Mouse (Mus musculus): Measurements from ENCODE around the gene Olfr692. TPM values are rescaled to one million over a fixed set of nuclear protein-coding genes. Genes with fewer than 3 reads are reported as not detected.
"Not testable (repeated sequence)": the region's sequence is repeated elsewhere in the genome, so short reads cannot be mapped to it uniquely, and the experiment has no call there.

The Olfr692 gene
- not detected in 2 replicates for polyA plus RNA-seq (2016; fragmentation: Nextera tagmentation; extraction: Ambion mirVana)

DNA sequence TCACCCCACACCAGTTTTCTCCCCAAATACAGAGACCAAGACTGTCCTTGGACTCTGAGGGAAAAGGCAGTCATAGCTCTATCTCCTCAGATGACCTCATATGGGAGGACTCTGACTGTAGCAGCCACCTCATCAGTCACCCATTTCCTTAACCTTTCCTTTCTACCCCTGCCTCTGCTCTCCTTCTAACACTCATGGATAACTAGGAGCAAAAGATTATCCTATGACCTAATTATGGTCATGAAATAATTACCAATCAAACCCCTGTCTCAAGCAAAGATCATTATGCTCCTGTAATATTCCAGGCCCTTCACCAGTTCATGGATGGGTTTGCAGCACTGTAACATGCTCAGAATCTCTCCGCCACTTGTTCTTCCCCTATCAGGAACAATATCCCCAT is at the start of gene Olfr692:
Gene Olfr692 (plus strand): TSS at position 301 of the 400 bp plus-strand sequence.
- Histone ChIP-seq H3K36me3 (0 out of 2 replicates have a peak, but pooled peaks cover 6% of the 10 kb centered on the region), H3K9me3 (replicated peaks) (no peaks in the 10 kb centered on the region), H3K9ac (no peak within 1 kb of the TSS), H3K4me3 (no peak within 1 kb of the TSS), H3K27me3 (no peaks in the 10 kb centered on the region), H3K27ac (no peak within 1 kb of the TSS), H3K4me2 (replicated peaks) (no peak within 1 kb of the TSS), H3K4me1 (no peaks in the 10 kb centered on the region)
- 92% methylated on average over 1 of the region's 1 CpGs for WGBS
- ATAC-seq (ENCODE audit: low FRiP score): no peak

DNA sequence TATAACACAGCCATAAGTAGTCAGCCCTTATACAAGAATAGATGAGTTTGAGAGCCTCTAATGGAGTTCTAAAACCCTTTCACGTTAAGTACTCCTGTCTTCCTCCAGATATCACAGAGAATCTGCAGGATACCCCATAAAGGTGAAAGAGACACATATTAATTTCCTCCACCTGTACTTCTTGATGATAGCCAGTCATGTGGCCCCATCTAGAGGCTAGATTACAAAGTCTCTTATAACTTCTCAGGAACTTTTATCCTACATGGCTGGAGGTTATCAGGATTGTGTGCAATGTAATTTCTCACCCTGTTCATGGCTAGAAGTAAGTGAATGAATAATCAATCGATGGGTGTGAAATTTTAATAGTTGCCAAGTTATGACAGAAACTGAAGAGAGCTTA is 42.7 kb upstream of the Olfr692 start:
- H3K4me3 ChIP-seq: no peak overlapping the region
- H3K9ac ChIP-seq: no peak overlapping the region
- no peaks in the 10 kb centered on the region for H3K27me3 ChIP-seq
- no peak overlapping the region for H3K27ac ChIP-seq
- ATAC-seq (ENCODE audit: low FRiP score): no peak
- WGBS: 74% methylated on average over 2 of the region's 2 CpGs
- no peaks in the 10 kb centered on the region for H3K9me3 ChIP-seq (replicated peaks)
- H3K4me2 ChIP-seq (replicated peaks): no peak overlapping the region
- H3K36me3 ChIP-seq: no peaks in the 10 kb centered on the region
- H3K4me1 ChIP-seq: no peaks in the 10 kb centered on the region

DNA sequence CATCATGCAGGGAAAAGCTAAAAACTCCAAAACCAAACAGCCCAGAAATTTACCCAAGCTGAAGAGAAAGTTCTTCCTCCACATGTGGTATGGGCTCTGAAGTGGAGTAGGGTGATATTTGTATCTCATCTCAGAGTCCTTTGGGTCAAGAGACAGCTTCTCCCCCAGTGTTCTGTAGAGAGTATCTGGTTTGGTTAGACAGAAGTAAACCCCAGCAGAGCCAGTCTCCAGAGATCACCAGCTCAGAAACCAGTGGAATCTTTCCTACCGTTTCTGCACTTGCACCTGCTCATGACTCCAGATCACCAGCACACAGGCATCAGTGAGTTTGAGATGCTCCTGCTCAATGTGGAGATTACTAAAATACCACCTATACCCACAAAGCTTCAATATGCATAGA is 34.0 kb upstream of the Olfr692 start, which contains the start of gene Olfr690:
Gene Olfr690 (minus strand): TSS at position 101 of the 400 bp plus-strand sequence.
- H3K27me3 ChIP-seq: no peaks in the 10 kb centered on the region
- no peak for ATAC-seq (ENCODE audit: low FRiP score)
- no peaks in the 10 kb centered on the region for H3K36me3 ChIP-seq
- H3K9me3 ChIP-seq (replicated peaks): no peaks in the 10 kb centered on the region
- H3K4me1 ChIP-seq: no peaks in the 10 kb centered on the region
- no peak within 1 kb of the TSS for H3K9ac ChIP-seq
- no peak within 1 kb of the TSS for H3K4me3 ChIP-seq
- H3K27ac ChIP-seq: no peak within 1 kb of the TSS
- 84% methylated on average over 1 of the region's 1 CpGs for WGBS
- H3K4me2 ChIP-seq (replicated peaks): no peak within 1 kb of the TSS

- Histone ChIP-seq H3K9ac (no peak within 1 kb of the TSS), H3K4me1 (no peaks in the 10 kb centered on the region), H3K4me3 (no peak within 1 kb of the TSS), H3K4me2 (replicated peaks) (no peak within 1 kb of the TSS), H3K27me3 (no peaks in the 10 kb centered on the region), H3K9me3 (replicated peaks) (no peaks in the 10 kb centered on the region), H3K36me3 (no peaks in the 10 kb centered on the region), H3K27ac (no peak within 1 kb of the TSS)
- no peak for ATAC-seq (ENCODE audit: low FRiP score)
- WGBS: 55% methylated on average over 1 of the region's 1 CpGs
These were observed 25.9 kb upstream of the Olfr692 start, which contains the start of gene Olfr691 for GRCm38 (mm10) chr7:105342170-105342569. Olfr691 (minus strand) TSS chr7:105342270.

GRCm38 (mm10) chr7:105342752-105343151 is 25.3 kb upstream of the Olfr692 start:
- Histone ChIP-seq H3K9ac (no peak overlapping the region), H3K27ac (no peak overlapping the region), H3K27me3 (no peaks in the 10 kb centered on the region), H3K4me3 (no peak overlapping the region), H3K36me3 (no peaks in the 10 kb centered on the region), H3K4me1 (no peaks in the 10 kb centered on the region), H3K4me2 (replicated peaks) (no peak overlapping the region), H3K9me3 (replicated peaks) (no peaks in the 10 kb centered on the region)
- no peak for ATAC-seq (ENCODE audit: low FRiP score)
- WGBS: 85% methylated on average over 2 of the region's 2 CpGs

DNA sequence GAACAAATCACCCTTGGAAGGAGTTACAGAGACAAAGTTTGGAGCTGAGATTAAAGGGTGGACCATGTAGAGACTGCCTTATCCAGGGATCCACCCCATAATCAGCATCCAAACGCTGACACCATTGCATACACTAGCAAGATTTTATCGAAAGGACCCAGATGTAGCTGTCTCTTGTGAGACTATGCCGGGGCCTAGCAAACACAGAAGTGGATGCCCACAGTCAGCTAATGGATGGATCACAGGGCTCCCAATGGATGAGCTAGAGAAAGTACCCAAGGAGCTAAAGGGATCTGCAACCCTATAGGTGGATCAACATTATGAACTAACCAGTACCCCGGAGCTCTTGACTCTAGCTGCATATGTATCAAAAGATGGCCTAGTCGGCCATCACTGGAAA is 12.0 kb upstream of the Olfr692 start:
- H3K27ac ChIP-seq; H3K9ac ChIP-seq; H3K4me1 ChIP-seq; H3K9me3 ChIP-seq (replicated peaks); H3K4me2 ChIP-seq (replicated peaks); H3K36me3 ChIP-seq; H3K4me3 ChIP-seq; H3K27me3 ChIP-seq: not testable (repeated sequence)
- ATAC-seq (ENCODE audit: low FRiP score): peak; percentile 83
- no CpG with 5 or more reads among the region's 5 CpGs for WGBS

- peak; percentile 98 for ATAC-seq (ENCODE audit: low FRiP score)
- not testable (repeated sequence) for H3K4me2 ChIP-seq (replicated peaks); H3K9me3 ChIP-seq (replicated peaks); H3K27ac ChIP-seq; H3K36me3 ChIP-seq; H3K27me3 ChIP-seq; H3K4me1 ChIP-seq; H3K9ac ChIP-seq; H3K4me3 ChIP-seq
- 94% methylated on average over 1 of the region's 2 CpGs for WGBS
These were observed 11.5 kb upstream of the Olfr692 start for GRCm38 (mm10) chr7:105356487-105356886.

DNA sequence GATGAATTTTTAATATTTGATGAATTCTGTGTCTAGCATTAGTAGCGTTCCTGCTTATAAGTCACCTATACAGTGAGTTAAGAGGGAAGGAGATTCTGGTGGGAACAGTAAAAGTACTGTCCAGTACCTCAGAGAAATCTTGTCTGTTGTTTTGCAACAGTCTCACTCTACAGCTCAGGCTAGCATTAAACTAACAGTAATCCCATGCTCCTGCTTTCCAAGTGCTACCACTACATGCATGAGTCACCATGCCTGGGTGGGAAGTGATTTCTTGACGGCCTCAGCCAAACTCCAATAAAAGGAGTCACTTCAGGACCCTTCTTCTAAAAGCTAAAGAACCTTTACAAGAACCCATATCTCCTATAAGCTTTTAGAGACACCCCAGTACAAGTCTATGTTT is 6.3 kb upstream of the Olfr692 start:
- Histone ChIP-seq H3K4me2 (replicated peaks) (no peak overlapping the region), H3K36me3 (no peaks in the 10 kb centered on the region), H3K4me3 (no peak overlapping the region), H3K9ac (no peak overlapping the region), H3K9me3 (replicated peaks) (no peaks in the 10 kb centered on the region), H3K27ac (no peak overlapping the region), H3K4me1 (no peaks in the 10 kb centered on the region), H3K27me3 (no peaks in the 10 kb centered on the region)
- no peak for ATAC-seq (ENCODE audit: low FRiP score)
- 82% methylated on average over 2 of the region's 2 CpGs for WGBS

DNA sequence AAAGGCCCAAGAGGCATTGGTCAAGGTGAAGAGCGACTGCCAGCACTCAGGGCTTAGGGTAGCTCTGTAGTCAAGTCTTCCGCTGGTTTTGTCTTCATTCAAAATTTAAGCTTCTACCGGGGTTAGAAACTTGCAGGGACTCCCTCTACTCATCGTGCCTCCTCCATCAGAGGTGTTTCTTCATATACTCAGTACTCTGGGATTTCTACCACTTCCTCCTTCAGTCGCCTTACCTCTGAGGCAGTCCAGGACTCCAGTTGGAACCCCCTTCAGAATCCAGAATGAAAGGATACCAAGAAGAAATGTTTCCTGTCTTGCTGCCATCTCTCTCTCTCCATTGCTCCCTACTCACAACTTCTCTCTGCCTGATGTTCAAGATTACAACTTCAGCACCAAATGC is 762 bp upstream of the Olfr692 start:
- WGBS: 81% methylated on average over 5 of the region's 5 CpGs
- no peak overlapping the region for H3K9ac ChIP-seq

GRCm38 (mm10) chr7:105368521-105368920 is 491 bp downstream of the Olfr692 start:
- WGBS: 93% methylated on average over 4 of the region's 4 CpGs
- no peak overlapping the region for H3K4me2 ChIP-seq (replicated peaks)
- no peaks in the 10 kb centered on the region for H3K27me3 ChIP-seq
- no peaks in the 10 kb centered on the region for H3K4me1 ChIP-seq
- no peaks in the 10 kb centered on the region for H3K9me3 ChIP-seq (replicated peaks)
- H3K27ac ChIP-seq: no peak overlapping the region
- H3K4me3 ChIP-seq: no peak overlapping the region
- H3K36me3 ChIP-seq: 0 out of 2 replicates have a peak, but pooled peaks cover 7% of the 10 kb centered on the region
- H3K9ac ChIP-seq: no peak overlapping the region
- no peak for ATAC-seq (ENCODE audit: low FRiP score)

More for the DNA sequence above, 762 bp upstream of the Olfr692 start:
- H3K9me3 ChIP-seq (replicated peaks): no peaks in the 10 kb centered on the region
- no peak overlapping the region for H3K4me2 ChIP-seq (replicated peaks)
- H3K27me3 ChIP-seq: no peaks in the 10 kb centered on the region
- no peak for ATAC-seq (ENCODE audit: low FRiP score)
- H3K4me1 ChIP-seq: no peaks in the 10 kb centered on the region
- H3K27ac ChIP-seq: no peak overlapping the region
- no peak overlapping the region for H3K4me3 ChIP-seq
- H3K36me3 ChIP-seq: 0 out of 2 replicates have a peak, but pooled peaks cover 6% of the 10 kb centered on the region

DNA sequence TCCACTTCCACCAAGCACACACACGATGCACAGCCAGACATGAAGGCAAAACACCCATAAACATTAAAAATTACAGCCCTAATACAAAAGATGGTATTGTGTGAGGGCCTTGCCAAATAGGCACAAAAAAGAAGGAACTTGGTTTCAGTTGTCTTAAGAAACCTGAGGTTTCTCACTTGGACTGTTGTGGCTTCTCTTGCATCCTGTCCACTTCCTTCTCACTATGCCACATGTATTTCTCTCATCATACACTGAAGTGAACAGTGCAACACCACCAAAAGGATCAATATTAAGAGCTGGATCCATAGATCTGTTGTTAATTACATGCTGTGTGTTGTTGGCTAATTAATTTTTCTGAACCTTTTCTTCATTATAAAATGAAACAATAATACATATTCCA is 4.9 kb downstream of the Olfr692 start:
- Histone ChIP-seq H3K27ac (no peak overlapping the region), H3K9ac (no peak overlapping the region), H3K36me3 (peaks cover 30% of the 10 kb centered on the region), H3K27me3 (no peaks in the 10 kb centered on the region), H3K4me2 (replicated peaks) (no peak overlapping the region), H3K9me3 (replicated peaks) (no peaks in the 10 kb centered on the region), H3K4me1 (no peaks in the 10 kb centered on the region), H3K4me3 (no peak overlapping the region)
- ATAC-seq (ENCODE audit: low FRiP score): no peak
- 91% methylated on average over 1 of the region's 1 CpGs for WGBS

- 90% methylated on average over 4 of the region's 4 CpGs for WGBS
- Histone ChIP-seq H3K4me3 (no peak overlapping the region), H3K27me3 (no peaks in the 10 kb centered on the region), H3K4me1 (no peaks in the 10 kb centered on the region), H3K4me2 (replicated peaks) (no peak overlapping the region), H3K36me3 (peaks cover 34% of the 10 kb centered on the region), H3K27ac (no peak overlapping the region), H3K9me3 (replicated peaks) (no peaks in the 10 kb centered on the region), H3K9ac (no peak overlapping the region)
- ATAC-seq (ENCODE audit: low FRiP score): no peak
These were observed 5.5 kb downstream of the Olfr692 start for GRCm38 (mm10) chr7:105373509-105373908.

- H3K36me3 ChIP-seq: peaks cover 38% of the 10 kb centered on the region
These were observed 5.9 kb downstream of the Olfr692 start for GRCm38 (mm10) chr7:105373976-105374375.

More at GRCm38 (mm10) chr7:105373976-105374375, 5.9 kb downstream of the Olfr692 start:
- Histone ChIP-seq H3K27me3 (no peaks in the 10 kb centered on the region), H3K9me3 (replicated peaks) (no peaks in the 10 kb centered on the region), H3K4me1 (no peaks in the 10 kb centered on the region), H3K27ac (no peak overlapping the region), H3K4me3 (no peak overlapping the region), H3K4me2 (replicated peaks) (no peak overlapping the region), H3K9ac (no peak overlapping the region)
- 94% methylated on average over 3 of the region's 3 CpGs for WGBS
- no peak for ATAC-seq (ENCODE audit: low FRiP score)

Data from hindbrain, embryonic 12.5 days (tissue).